Mouse (Mus musculus) cerebellum, adult 2 months (tissue): ENCODE results near the gene Mgmt.

Experiments
- CTCF ChIP-seq: fragments of 200-500 bp; IDR thresholded peaks from 2 replicates; pipeline ENCODE4 v1.5.1; 2011; ENCODE audit warnings: low read depth, mild to moderate bottlenecking, control low read depth, low read length, moderate library complexity, borderline replicate concordance; ENCODE audit not compliant: insufficient read depth
- POLR2A ChIP-seq: fragments of 200-500 bp; IDR thresholded peaks from 2 replicates; pipeline ENCODE4 v1.6.1; 2011; ENCODE audit warnings: low read length, control low read depth, borderline replicate concordance; ENCODE audit not compliant: insufficient read depth

GRCm38 (mm10) chr7:137001215-137001614 is 106.8 kb downstream of the Mgmt start:
- TF ChIP-seq CTCF = no peak
- TF ChIP-seq POLR2A = no peak
